Mouse (Mus musculus) bone marrow macrophage, adult 2 months (primary cell): ENCODE measurements at regions not wholly inside any gene's neighbourhood (a gene's known extent, or its start where the extent isn't known, plus 50 kb on each side); places are given as distances from the start of the nearest gene placed in this dataset.

Experiments
- H3K27ac ChIP-seq: 2 replicates; pipeline ENCODE4 v1.5.1; 2012; ENCODE audit warnings: low read depth, low read length; ENCODE audit not compliant: insufficient read depth
- H3K4me1 ChIP-seq: 2 replicates; pipeline ENCODE4 v1.6.1; 2012; ENCODE audit warnings: low read length; ENCODE audit not compliant: control insufficient read depth, insufficient read depth
- H3K4me3 ChIP-seq: 2 replicates; pipeline ENCODE4 v1.5.1; 2012; ENCODE audit warnings: mild to moderate bottlenecking, low read length, moderate library complexity; ENCODE audit not compliant: insufficient read depth
- CTCF ChIP-seq: IDR thresholded peaks from 2 replicates; pipeline ENCODE4 v1.5.1; 2012; ENCODE audit warnings: low read depth, mild to moderate bottlenecking, low read length, moderate library complexity
- POLR2A ChIP-seq: IDR thresholded peaks from 2 replicates; pipeline ENCODE4 v1.6.1; 2012; ENCODE audit warnings: mild to moderate bottlenecking, low read depth, low read length, borderline replicate concordance

- no peaks in the 10 kb centered on the region for H3K4me1 ChIP-seq
- no peak for TF ChIP-seq POLR2A
- no peak for TF ChIP-seq CTCF
- H3K4me3 ChIP-seq: no peak overlapping the region
- no peak overlapping the region for H3K27ac ChIP-seq
Measured at GRCm38 (mm10) chr10:98589726-98590125, 324.5 kb upstream of the Atp2b1 start.

GRCm38 (mm10) chr10:98592154-98592553 lies 322.1 kb upstream of the Atp2b1 start:
- TF ChIP-seq CTCF (no peak), POLR2A (no peak)
- H3K4me3 ChIP-seq: no peak overlapping the region
- no peaks in the 10 kb centered on the region for H3K4me1 ChIP-seq
- no peak overlapping the region for H3K27ac ChIP-seq

GRCm38 (mm10) chr10:98593910-98594309 lies 320.3 kb upstream of the Atp2b1 start:
- no peaks in the 10 kb centered on the region for H3K4me1 ChIP-seq
- H3K4me3 ChIP-seq: no peak overlapping the region
- H3K27ac ChIP-seq: no peak overlapping the region
- TF ChIP-seq POLR2A: no peak
- no peak for TF ChIP-seq CTCF

GRCm38 (mm10) chr10:98608221-98608941 lies 305.8 kb upstream of the Atp2b1 start:
- Histone ChIP-seq H3K27ac (no peak overlapping the region), H3K4me1 (peaks cover 8% of the 10 kb centered on the region), H3K4me3 (no peak overlapping the region)
- TF ChIP-seq POLR2A: no peak
- no peak for TF ChIP-seq CTCF

- Histone ChIP-seq H3K27ac (no peak overlapping the region), H3K4me3 (no peak overlapping the region), H3K4me1 (peaks cover 8% of the 10 kb centered on the region)
- TF ChIP-seq CTCF: no peak
- no peak for TF ChIP-seq POLR2A
Measured at GRCm38 (mm10) chr10:98610708-98611107, 303.5 kb upstream of the Atp2b1 start.

- Histone ChIP-seq H3K27ac (no peak overlapping the region), H3K4me3 (no peak overlapping the region), H3K4me1 (peaks cover 8% of the 10 kb centered on the region)
- TF ChIP-seq POLR2A: no peak
Measured at GRCm38 (mm10) chr10:98611707-98612360, 302.4 kb upstream of the Atp2b1 start.

- TF ChIP-seq POLR2A: no peak
- TF ChIP-seq CTCF: no peak
- peak overlapping the region; percentile 53 for H3K27ac ChIP-seq
- H3K4me3 ChIP-seq: no peak overlapping the region
- peaks cover 6% of the 10 kb centered on the region for H3K4me1 ChIP-seq
Measured at GRCm38 (mm10) chr10:98618736-98619525, 295.3 kb upstream of the Atp2b1 start.

GRCm38 (mm10) chr10:98624103-98624502 lies 290.1 kb upstream of the Atp2b1 start:
- H3K27ac ChIP-seq: no peak overlapping the region

GRCm38 (mm10) chr10:98624681-98625321 lies 289.4 kb upstream of the Atp2b1 start:
- no peak overlapping the region for H3K27ac ChIP-seq
- H3K4me1 ChIP-seq: peaks cover 6% of the 10 kb centered on the region
- no peak overlapping the region for H3K4me3 ChIP-seq
- no peak for TF ChIP-seq POLR2A

More at GRCm38 (mm10) chr10:98624103-98624502, 290.1 kb upstream of the Atp2b1 start:
- Histone ChIP-seq H3K4me3 (no peak overlapping the region), H3K4me1 (no peaks in the 10 kb centered on the region; the same call in 1 of the 2 replicates)
- no peak for TF ChIP-seq CTCF
